Mouse (Mus musculus) effector memory CD4-positive, alpha-beta T cell, adult 7 months (primary cell): ENCODE measurements around the gene Acsl4. TPM values are rescaled to one million over a fixed set of nuclear protein-coding genes. Genes with fewer than 3 reads are reported as not detected.

Experiments
- polyA plus RNA-seq: library from polyadenylated mRNA; unstranded; fragments of 100-300 nt; shearing (Covaris generic); gene quantifications from one replicate; pipeline ENCODE4 v1.2.1, GENCODE M21; 2017

Acsl4 gene
- 25.1 TPM for polyA plus RNA-seq

DNA sequence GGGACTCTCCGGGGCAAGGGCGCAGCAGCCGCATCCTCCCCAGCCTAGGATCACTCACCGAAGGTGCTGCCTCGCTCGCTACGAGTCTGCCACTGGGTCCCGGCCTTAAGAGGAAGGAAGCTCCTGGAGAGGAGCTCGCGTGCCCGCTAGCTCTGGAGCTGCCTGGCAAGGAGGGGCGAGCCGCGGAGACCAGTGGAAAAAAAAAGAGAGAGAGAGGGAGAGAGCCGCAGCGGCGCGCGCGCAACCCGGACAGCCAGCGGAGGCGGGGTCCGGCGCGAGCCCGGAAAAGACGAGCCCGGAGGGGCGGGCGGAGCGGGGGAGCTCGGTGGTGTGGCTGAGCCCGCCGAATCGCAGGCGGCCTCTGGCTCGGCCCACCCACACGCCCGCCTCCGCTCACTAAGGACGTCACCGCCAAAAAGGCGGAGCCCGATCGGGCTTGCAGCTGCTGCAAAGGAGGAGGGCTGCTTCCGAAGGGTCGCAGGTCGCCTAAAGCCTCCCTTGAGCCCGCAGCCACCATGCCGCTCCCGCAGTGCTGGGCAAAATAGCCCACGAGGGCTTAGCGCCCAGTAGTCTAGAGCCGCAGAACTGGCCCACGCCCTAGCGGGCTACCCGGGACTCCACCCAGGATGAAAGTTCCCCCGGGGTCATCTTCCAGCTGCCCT, at the start of gene Acsl4:
Gene Acsl4 (minus strand): TSS at position 289 of the 662 bp plus-strand sequence.

DNA sequence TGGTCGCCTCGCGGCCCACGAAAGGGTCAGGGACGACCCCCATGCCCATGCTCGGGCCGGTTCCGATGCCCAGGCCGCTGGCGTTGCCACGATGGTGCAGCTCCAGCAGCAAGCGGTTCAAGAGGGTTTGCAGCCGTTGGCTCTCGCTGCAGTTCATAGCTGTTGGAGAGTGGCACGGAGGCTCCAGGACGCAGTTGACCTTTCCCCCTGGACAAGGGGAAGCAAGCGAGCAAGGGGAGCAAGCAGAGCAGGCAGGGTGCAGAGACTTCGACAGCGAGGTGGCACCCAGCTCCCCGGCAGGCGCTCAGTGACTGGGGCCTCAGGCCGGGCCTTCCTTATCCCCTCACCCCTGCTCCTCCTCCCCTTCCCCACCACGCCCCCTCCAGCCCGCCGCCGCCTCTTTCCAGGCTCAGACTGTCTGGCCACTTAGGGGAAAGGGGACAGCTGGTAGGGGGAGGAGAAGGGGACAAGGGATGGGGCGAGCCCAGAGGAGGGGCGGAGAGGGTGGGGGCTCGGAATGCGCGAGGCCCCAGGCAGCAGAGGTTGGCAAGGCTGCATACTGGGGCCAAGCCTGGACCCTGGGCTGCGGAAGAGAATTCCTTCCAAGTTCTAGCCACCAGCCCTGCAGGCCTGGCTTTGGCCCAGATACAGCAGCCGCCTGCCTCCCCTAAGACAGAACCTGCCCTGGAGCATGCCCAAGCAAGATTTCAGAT, 84.3 kb downstream of the Acsl4 start, which contains the start of gene Kcne1l:
Gene Kcne1l (minus strand): TSS at position 426 of the 713 bp plus-strand sequence.

Other genes with a start within 250 kb of the Acsl4 start
- gene Gucy2f, start 193.6 kb downstream of the Acsl4 start, polyA plus RNA-seq, result not detected
- gene Nxt2, start 163.8 kb downstream of the Acsl4 start, polyA plus RNA-seq, result 10.7 TPM
- not detected for gene Kcne1l, start 84.2 kb downstream of the Acsl4 start, polyA plus RNA-seq